Mouse (Mus musculus) small intestine, adult 2 months (tissue): ENCODE measurements around the gene Tulp2.

Source experiments
- CTCF ChIP-seq: fragments of 200-500 bp; IDR thresholded peaks from 2 replicates; pipeline ENCODE4 v1.5.1; 2012; ENCODE audit warnings: low read depth, mild to moderate bottlenecking, control low read depth, inconsistent platforms, low read length, moderate library complexity, mixed read lengths; ENCODE audit not compliant: insufficient replicate concordance, insufficient read length; ENCODE audit errors: extremely low read depth
- POLR2A ChIP-seq: fragments of 200-500 bp; IDR thresholded peaks from 2 replicates; pipeline ENCODE4 v1.6.1; 2012; ENCODE audit warnings: low read depth, mild to moderate bottlenecking, control low read depth, inconsistent platforms, low read length, moderate library complexity

- TF ChIP-seq POLR2A (no peak), CTCF (no peak)
These were observed 83.8 kb downstream of the Tulp2 start for GRCm38 (mm10) chr7:45565446-45565845.
